Mouse (Mus musculus): ENCODE data around the gene Hist1h1t.
"Not testable (repeated sequence)": the region's sequence is repeated elsewhere in the genome, so short reads cannot be mapped to it uniquely, and the experiment has no call there.

The Hist1h1t gene

DNA sequence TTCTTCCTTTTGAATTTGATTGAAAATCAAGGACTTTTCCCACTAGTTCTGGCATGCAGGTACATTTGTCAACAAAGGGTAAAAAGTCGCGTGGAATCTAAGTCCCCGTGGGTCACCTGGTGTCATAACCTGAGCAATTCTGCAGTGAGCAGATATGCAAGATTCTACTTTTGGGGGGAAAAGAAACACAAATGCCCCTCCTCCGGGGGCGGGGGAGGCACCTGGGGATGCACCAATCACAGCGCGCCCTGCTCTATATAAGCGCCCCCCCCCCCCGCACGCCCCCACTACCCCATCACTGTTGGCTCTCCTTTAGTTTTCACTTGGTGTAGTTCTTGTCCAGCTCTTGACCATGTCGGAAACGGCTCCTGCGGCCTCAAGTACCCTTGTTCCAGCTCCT is at the start of gene Hist1h1t:
Gene Hist1h1t (plus strand): TSS at position 301 of the 400 bp plus-strand sequence.
- no peak for DNase-seq

- DNase-seq: no peak
Measured at GRCm38 (mm10) chr13:23659636-23660366, 35.8 kb upstream of the Hist1h1t start.

GRCm38 (mm10) chr13:23662536-23662935 is 33.1 kb upstream of the Hist1h1t start:
- no peak for DNase-seq

GRCm38 (mm10) chr13:23681990-23682582 is 13.5 kb upstream of the Hist1h1t start:
- DNase-seq: no peak

GRCm38 (mm10) chr13:23682623-23682946 is 13.0 kb upstream of the Hist1h1t start:
- no peak for DNase-seq

DNA sequence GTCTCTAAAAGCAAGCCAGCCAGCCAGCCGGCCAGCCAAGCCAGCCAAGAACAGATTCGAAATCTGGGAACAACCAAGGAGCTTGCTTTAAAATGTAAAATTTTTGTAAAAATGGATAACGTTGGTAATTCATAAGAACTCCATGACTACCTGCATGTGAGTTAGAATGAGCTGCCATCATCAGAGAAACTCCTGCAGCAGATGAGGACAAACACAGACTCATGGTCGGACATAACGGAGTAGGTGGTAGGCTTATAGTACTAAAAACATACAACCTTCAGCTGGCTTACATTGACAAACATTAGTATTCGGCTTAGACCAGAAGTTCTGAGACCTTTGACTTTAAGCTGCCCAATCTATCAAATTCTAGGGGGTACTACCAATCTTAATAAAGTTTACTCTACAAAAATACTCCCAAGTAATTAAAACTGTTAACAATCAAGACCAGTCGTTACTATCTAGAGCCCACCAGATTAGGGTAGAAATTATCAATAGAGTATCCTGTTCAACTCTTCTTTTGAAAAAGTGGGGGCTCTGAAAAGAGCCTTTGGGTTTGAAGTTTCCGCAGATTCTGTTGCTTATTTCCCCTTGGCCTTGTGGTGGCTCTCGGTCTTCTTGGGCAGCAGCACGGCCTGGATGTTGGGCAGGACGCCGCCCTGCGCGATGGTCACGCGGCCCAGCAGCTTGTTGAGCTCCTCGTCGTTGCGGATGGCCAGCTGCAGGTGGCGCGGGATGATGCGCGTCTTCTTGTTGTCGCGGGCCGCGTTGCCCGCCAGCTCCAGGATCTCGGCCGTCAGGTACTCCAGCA is 12.5 kb upstream of the Hist1h1t start:
- DNase-seq: not testable (repeated sequence)

DNA sequence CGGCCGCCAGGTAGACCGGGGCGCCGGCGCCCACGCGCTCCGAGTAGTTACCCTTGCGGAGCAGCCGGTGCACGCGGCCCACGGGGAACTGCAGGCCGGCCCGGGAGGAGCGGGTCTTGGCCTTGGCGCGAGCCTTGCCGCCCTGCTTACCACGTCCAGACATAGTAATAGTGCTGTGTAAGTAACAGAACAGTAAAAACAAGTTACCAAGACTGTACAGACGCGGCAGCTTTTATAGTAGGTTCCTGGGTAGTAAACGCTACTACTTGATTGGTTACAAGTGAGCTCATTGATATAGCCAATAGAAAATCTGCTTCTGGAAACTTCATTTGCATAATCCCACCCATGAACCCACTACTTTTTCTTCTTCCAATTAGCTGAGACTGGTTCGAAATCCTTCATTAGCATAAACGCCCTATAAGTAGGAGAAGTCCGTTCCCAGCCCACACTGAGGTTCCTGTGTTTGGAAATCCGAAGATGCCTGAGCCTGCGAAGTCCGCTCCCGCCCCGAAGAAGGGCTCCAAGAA is 11.8 kb upstream of the Hist1h1t start, which contains the start of the genes Hist1h2ac and Hist1h2bc:
Gene Hist1h2ac (minus strand): TSS at position 194 of the 527 bp plus-strand sequence.
Gene Hist1h2bc (plus strand): TSS at position 445 of the 527 bp plus-strand sequence.
- DNase-seq: peak; percentile 75

GRCm38 (mm10) chr13:23684295-23684945 is 11.2 kb upstream of the Hist1h1t start:
- DNase-seq: peak; percentile 26

DNA sequence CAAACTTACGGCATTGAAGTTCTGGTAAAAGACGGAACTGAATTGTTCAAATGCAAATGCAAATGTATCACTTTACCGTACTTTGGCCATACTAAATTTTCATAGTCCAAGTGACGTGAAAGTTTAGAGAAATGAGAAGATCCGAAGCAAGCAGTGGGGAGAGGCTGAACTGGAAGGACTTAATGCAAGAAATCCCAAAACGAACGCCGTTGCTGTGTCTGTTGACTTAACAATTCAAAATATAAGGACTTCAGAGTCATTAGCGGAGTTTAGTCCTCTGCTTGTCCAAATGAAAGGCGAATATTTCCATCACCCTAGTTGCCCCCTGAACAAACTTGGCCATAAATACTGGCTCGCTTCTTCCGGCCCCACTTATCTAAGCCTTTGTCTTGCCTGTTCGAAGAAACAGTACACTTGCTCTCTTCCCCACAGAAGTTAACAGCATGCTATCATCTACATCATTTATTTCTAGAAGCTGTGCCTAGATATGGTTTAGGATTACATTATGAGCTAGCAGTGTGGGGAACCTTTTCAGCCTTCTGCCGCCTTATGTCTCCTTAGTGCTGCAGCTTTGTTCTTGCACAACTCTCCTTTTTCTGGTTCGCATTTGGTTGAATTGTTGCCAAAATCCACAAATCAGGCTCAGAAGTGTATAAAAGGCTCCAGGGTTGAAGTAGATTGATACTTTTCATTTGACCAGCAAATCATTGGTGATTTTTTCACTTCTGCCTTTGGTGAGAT is 10.3 kb upstream of the Hist1h1t start:
- DNase-seq: no peak

- no peak for DNase-seq
Measured at GRCm38 (mm10) chr13:23685966-23686365, 9.6 kb upstream of the Hist1h1t start.

GRCm38 (mm10) chr13:23687181-23687580 is 8.4 kb upstream of the Hist1h1t start:
- DNase-seq: no peak

GRCm38 (mm10) chr13:23687907-23688306 is 7.7 kb upstream of the Hist1h1t start:
- DNase-seq: no peak

DNA sequence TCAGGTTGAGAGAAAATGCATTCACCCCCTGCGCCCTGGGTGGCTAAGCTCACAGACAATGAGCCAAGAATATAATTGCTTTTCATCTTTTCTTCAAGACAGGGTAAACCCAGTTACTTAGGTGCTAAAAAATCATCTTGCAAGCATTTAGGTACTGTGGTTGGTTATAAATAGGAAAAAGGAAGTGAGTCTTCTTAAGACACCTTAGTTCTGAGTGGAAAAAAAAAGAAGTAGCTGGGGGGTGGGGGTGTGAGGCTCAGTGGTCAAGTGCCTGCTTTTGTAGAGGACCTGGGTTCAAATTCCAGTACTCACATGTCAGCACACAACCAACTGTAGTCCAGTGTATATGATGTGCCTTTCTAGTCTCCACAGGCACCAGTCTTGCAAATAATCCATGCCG is 6.7 kb upstream of the Hist1h1t start:
- DNase-seq: no peak

- no peak for DNase-seq
Measured at GRCm38 (mm10) chr13:23689459-23689858, 6.2 kb upstream of the Hist1h1t start.

GRCm38 (mm10) chr13:23693856-23694440 is 1.7 kb upstream of the Hist1h1t start:
- DNase-seq: no peak

GRCm38 (mm10) chr13:23694956-23695355 is 658 bp upstream of the Hist1h1t start:
- no peak for DNase-seq

- DNase-seq: no peak
Measured at GRCm38 (mm10) chr13:23696061-23696474, 454 bp downstream of the Hist1h1t start.

DNA sequence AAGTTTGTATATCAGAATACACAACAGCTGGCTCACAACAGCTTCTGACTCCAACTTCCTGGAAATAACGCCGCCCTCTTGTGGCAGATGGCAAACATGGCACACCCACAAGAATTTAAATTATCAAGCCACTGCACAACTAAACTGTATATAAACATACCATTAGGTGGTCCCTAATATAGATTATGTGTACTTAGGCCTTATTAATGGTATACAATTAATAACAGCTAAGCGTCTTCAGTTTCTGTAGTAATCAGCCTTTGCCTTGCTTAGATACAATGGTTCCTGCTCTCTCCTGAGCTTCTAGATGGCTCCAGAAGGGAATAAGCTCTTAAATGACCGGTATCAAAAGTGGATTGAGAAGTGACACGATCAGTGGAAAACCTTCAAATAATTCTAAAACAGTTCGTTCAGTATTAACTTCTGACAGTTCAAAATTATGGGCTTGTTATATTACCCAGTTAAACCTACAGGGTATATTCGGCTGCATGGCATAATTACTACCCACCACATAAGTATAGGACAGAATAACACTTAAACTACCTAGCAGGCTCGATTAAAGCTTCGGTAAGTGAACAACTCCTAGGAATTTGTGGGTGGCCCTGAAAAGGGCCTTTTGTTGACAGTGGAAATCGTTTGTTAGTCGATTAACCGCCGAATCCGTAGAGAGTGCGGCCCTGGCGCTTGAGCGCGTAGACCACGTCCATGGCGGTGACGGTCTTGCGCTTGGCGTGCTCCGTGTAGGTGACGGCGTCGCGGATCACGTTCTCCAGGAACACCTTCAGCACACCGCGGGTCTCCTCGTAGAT is 2.1 kb downstream of the Hist1h1t start:
- no peak for DNase-seq

DNA sequence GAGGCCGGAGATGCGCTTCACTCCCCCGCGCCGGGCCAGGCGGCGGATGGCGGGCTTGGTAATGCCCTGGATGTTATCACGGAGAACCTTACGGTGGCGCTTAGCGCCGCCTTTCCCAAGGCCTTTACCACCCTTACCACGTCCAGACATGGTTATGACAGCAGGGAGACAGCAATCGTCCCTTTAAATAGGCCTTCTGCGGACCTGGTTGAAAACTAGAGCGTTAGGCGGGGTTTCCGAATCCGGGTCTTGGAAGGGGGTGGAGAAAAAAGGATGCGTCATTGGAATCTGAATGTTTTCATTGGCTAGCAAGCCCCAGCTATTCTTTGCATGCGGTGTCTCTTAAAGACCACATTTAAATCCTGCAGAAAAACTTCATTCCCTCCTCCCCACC is 2.7 kb downstream of the Hist1h1t start, which contains the start of gene Hist1h4c:
Gene Hist1h4c (minus strand): TSS at position 155 of the 394 bp plus-strand sequence.
- peak; percentile 99 for DNase-seq

DNA sequence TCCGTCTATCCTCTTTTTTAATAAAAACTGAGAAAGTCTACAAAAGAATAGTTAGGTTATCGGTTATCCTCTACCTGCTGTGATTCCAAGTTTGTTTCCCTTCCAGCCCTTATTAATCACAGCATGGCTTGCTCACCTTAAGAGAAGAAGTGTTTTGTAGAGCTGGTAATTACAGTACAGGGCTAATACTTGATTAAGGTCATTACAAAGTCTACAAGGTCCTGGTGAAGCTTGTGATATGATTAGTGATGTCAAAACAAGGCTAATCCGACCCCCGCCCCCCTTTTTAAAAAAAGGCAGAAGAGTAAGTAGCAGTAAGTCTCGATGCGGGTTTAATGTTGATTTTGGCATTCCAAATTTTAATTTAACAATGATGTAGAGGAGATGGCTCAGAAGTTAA is 3.4 kb downstream of the Hist1h1t start:
- DNase-seq: no peak

DNA sequence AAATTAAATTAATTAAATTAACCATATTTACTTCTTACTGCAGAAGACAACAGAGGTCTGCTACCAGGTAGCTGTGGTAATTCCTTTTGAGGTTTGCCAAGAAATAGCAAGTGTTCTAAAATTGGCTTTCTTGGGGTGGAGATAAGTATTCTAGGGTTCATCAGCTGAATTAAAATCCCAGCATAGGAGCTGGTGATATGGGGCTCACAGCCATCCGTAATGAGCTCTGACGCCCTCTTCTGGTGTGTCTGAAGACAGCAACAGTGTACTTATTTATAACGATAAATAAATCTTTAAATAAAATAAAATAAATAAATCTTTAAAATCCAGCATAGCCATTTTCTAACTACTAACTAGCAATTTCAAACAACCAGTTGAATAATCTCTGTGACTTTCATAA is 4.2 kb downstream of the Hist1h1t start:
- no peak for DNase-seq

Measured in cerebellum, adult 8-10 months (tissue).